Mouse (Mus musculus): ENCODE measurements around the gene Ppp1r18. TPM values are rescaled to one million over a fixed set of nuclear protein-coding genes. Genes with fewer than 3 reads are reported as not detected.

The Ppp1r18 gene
- polyA plus RNA-seq (2017; shearing (Covaris generic)) = 685 TPM

GRCm38 (mm10) chr17:35865481-35866280 is at the start of gene Ppp1r18:
TSS of gene Ppp1r18 (plus strand) at chr17:35865593.

GRCm38 (mm10) chr17:35821439-35822430 is 43.7 kb upstream of the Ppp1r18 start, which contains the start of gene Ier3:
TSS of gene Ier3 (plus strand) at chr17:35821684.

GRCm38 (mm10) chr17:35822964-35823937 is 42.1 kb upstream of the Ppp1r18 start, which contains the start of gene Flot1:
TSS of gene Flot1 (plus strand) at chr17:35823230.

GRCm38 (mm10) chr17:35838122-35838544 is 27.3 kb upstream of the Ppp1r18 start, which contains the start of gene Tubb5:
TSS of gene Tubb5 (minus strand) at chr17:35838306.

GRCm38 (mm10) chr17:35841076-35841950 is 24.1 kb upstream of the Ppp1r18 start, which contains the start of gene Mdc1:
TSS of gene Mdc1 (plus strand) at chr17:35841515.

GRCm38 (mm10) chr17:35861198-35861857 is 4.1 kb upstream of the Ppp1r18 start, which contains the start of gene Nrm:
TSS of gene Nrm (plus strand) at chr17:35861318.

GRCm38 (mm10) chr17:35879245-35880057 is 14.1 kb downstream of the Ppp1r18 start, which contains the start of gene Dhx16:
TSS of gene Dhx16 (plus strand) at chr17:35879819.

GRCm38 (mm10) chr17:35896781-35897643 is 31.6 kb downstream of the Ppp1r18 start, which contains the start of gene 2310061I04Rik:
TSS of gene 2310061I04Rik (minus strand) at chr17:35897431.

GRCm38 (mm10) chr17:35909919-35910369 is 44.6 kb downstream of the Ppp1r18 start, which contains the start of gene Atat1:
TSS of gene Atat1 (minus strand) at chr17:35910075.

GRCm38 (mm10) chr17:35916297-35917142 is 51.1 kb downstream of the Ppp1r18 start, which contains the start of the genes Mrps18b and Ppp1r10:
TSS of gene Mrps18b (minus strand) at chr17:35916389.
TSS of gene Ppp1r10 (plus strand) at chr17:35916434.

Other genes with a start within 250 kb of the Ppp1r18 start
- not detected for gene Gm9573, start 239.0 kb upstream of the Ppp1r18 start, polyA plus RNA-seq (2017; shearing (Covaris generic))
- gene Mucl3, start 221.9 kb upstream of the Ppp1r18 start, polyA plus RNA-seq (2017; shearing (Covaris generic)) = not detected
- 42.1 TPM for gene Vars2, start 198.0 kb upstream of the Ppp1r18 start, polyA plus RNA-seq (2017; shearing (Covaris generic))
- gene Gtf2h4, start 191.9 kb upstream of the Ppp1r18 start, polyA plus RNA-seq (2017; shearing (Covaris generic)) = 28.8 TPM
- gene Ddr1, start 161.0 kb upstream of the Ppp1r18 start, polyA plus RNA-seq (2017; shearing (Covaris generic)) = 5.8 TPM
- 1.9 TPM for gene Ier3, start 43.9 kb upstream of the Ppp1r18 start, polyA plus RNA-seq (2017; shearing (Covaris generic))
- 46.0 TPM for gene Flot1, start 42.4 kb upstream of the Ppp1r18 start, polyA plus RNA-seq (2017; shearing (Covaris generic))
- 130 TPM for gene Tubb5, start 27.3 kb upstream of the Ppp1r18 start, polyA plus RNA-seq (2017; shearing (Covaris generic))
- gene Mdc1, start 24.1 kb upstream of the Ppp1r18 start, polyA plus RNA-seq (2017; shearing (Covaris generic)) = 21.6 TPM
- gene Nrm, start 4.3 kb upstream of the Ppp1r18 start, polyA plus RNA-seq (2017; shearing (Covaris generic)) = 32.8 TPM
- 23.4 TPM for gene Dhx16, start 14.2 kb downstream of the Ppp1r18 start, polyA plus RNA-seq (2017; shearing (Covaris generic))
- gene 2310061I04Rik, start 31.8 kb downstream of the Ppp1r18 start, polyA plus RNA-seq (2017; shearing (Covaris generic)) = 25.8 TPM
- 26.7 TPM for gene Atat1, start 44.5 kb downstream of the Ppp1r18 start, polyA plus RNA-seq (2017; shearing (Covaris generic))
- gene Mrps18b, start 50.8 kb downstream of the Ppp1r18 start, polyA plus RNA-seq (2017; shearing (Covaris generic)) = 99.2 TPM
- 62.7 TPM for gene Ppp1r10, start 50.8 kb downstream of the Ppp1r18 start, polyA plus RNA-seq (2017; shearing (Covaris generic))
- gene Abcf1, start 104.2 kb downstream of the Ppp1r18 start, polyA plus RNA-seq (2017; shearing (Covaris generic)) = 163 TPM
- gene Gnl1, start 114.3 kb downstream of the Ppp1r18 start, polyA plus RNA-seq (2017; shearing (Covaris generic)) = 13.7 TPM
- gene Prr3, start 114.6 kb downstream of the Ppp1r18 start, polyA plus RNA-seq (2017; shearing (Covaris generic)) = 23.8 TPM
- 28.1 TPM for gene H2-T24, start 155.0 kb downstream of the Ppp1r18 start, polyA plus RNA-seq (2017; shearing (Covaris generic))
- 779 TPM for gene H2-T23, start 167.3 kb downstream of the Ppp1r18 start, polyA plus RNA-seq (2017; shearing (Covaris generic))
- gene H2-T22, start 177.2 kb downstream of the Ppp1r18 start, polyA plus RNA-seq (2017; shearing (Covaris generic)) = 262 TPM
- 0.65 TPM for gene Gm6034, start 177.4 kb downstream of the Ppp1r18 start, polyA plus RNA-seq (2017; shearing (Covaris generic))
- gene Gm11127, start 192.8 kb downstream of the Ppp1r18 start, polyA plus RNA-seq (2017; shearing (Covaris generic)) = not detected